Mouse (Mus musculus) forebrain, embryonic 16.5 days (tissue): ENCODE measurements around the gene Mnd1. TPM values are rescaled to one million over a fixed set of nuclear protein-coding genes. Genes with fewer than 3 reads are reported as not detected.

Experiments
- ATAC-seq: fragments of 200-750 bp; cut with Nextera tagmentation; 2 replicates; pipeline ENCODE4 v1.8.0; 2017; ENCODE audit warnings: mild to moderate bottlenecking, moderate library complexity
- H3K27ac ChIP-seq: fragments of 300-500 bp; sonication (generic); 2 replicates; pipeline ENCODE4 v1.5.1; 2014; ENCODE audit warnings: low read length, control low read depth
- H3K27me3 ChIP-seq: fragments of 300-500 bp; sonication (generic); replicated peaks from 2 replicates; pipeline ENCODE4 v1.6.1; 2014; ENCODE audit warnings: low read length; ENCODE audit not compliant: control insufficient read depth, insufficient read depth
- H3K36me3 ChIP-seq: fragments of 300-500 bp; sonication (generic); 2 replicates; pipeline ENCODE4 v1.6.1; 2014; ENCODE audit not compliant: control insufficient read depth, insufficient read depth
- H3K4me1 ChIP-seq: fragments of 300-500 bp; sonication (generic); replicated peaks from 2 replicates; pipeline ENCODE4 v1.6.1; 2014; ENCODE audit warnings: low read length; ENCODE audit not compliant: control insufficient read depth, insufficient read depth
- H3K4me2 ChIP-seq: fragments of 300-500 bp; sonication (generic); 2 replicates; pipeline ENCODE4 v1.6.1; 2014; ENCODE audit warnings: mild to moderate bottlenecking, low read length, control low read depth
- H3K4me3 ChIP-seq: fragments of 300-500 bp; sonication (generic); replicated peaks from 2 replicates; pipeline ENCODE4 v1.5.1; 2014; ENCODE audit warnings: mild to moderate bottlenecking, low read length, control low read depth
- H3K9ac ChIP-seq: fragments of 300-500 bp; sonication (generic); replicated peaks from 2 replicates; pipeline ENCODE4 v1.6.1; 2014; ENCODE audit warnings: low read depth, low read length, control low read depth
- H3K9me3 ChIP-seq: fragments of 300-500 bp; sonication (generic); 2 replicates; pipeline ENCODE4 v1.6.1; 2016; ENCODE audit warnings: low read length; ENCODE audit not compliant: control insufficient read depth
- WGBS: fragments of 180-500 bp; shearing (Covaris S2); extraction: QIAGEN DNeasy Blood & Tissue Kit; methylation state at CpG from one replicate; pipeline ENCODE4 v1.1.7; 2014; 5-methylcytosine and 5-hydroxymethylcytosine counted together
- polyA plus RNA-seq: library from polyadenylated mRNA; unstranded; fragments of >200 nt; fragmentation: Nextera tagmentation; extraction: Ambion mirVana; gene quantifications from 2 replicates; pipeline ENCODE4 v1.2.1, GENCODE M21; 2015

The Mnd1 gene
- polyA plus RNA-seq, 1 experiment from 2014 or later = 3.2 TPM

GRCm38 (mm10) chr3:84085429-84085828, 70.2 kb downstream of the Mnd1 start:
- WGBS = 64% methylated on average over 9 of the region's 9 CpGs
- Histone ChIP-seq H3K9ac (no peak overlapping the region), H3K4me2 (no peak overlapping the region), H3K9me3 (0 out of 2 replicates have a peak, but pooled peaks cover 3% of the 10 kb centered on the region), H3K27me3 (no peaks in the 10 kb centered on the region), H3K4me3 (no peak overlapping the region), H3K36me3 (no peaks in the 10 kb centered on the region), H3K27ac (no peak overlapping the region), H3K4me1 (no peaks in the 10 kb centered on the region)
- ATAC-seq = no peak

- Histone ChIP-seq H3K4me2 (no peak overlapping the region), H3K4me3 (no peak overlapping the region), H3K9me3 (0 out of 2 replicates have a peak, but pooled peaks cover 3% of the 10 kb centered on the region), H3K27ac (no peak overlapping the region), H3K4me1 (no peaks in the 10 kb centered on the region), H3K9ac (no peak overlapping the region), H3K27me3 (no peaks in the 10 kb centered on the region), H3K36me3 (no peaks in the 10 kb centered on the region)
- ATAC-seq = no peak
- 90% methylated on average over 4 of the region's 4 CpGs for WGBS
Observed at GRCm38 (mm10) chr3:84081208-84081722, 74.3 kb downstream of the Mnd1 start.

- 79% methylated on average over 7 of the region's 7 CpGs for WGBS
- ATAC-seq = no peak
- Histone ChIP-seq H3K9me3 (0 out of 2 replicates have a peak, but pooled peaks cover 3% of the 10 kb centered on the region), H3K4me2 (no peak overlapping the region), H3K36me3 (no peaks in the 10 kb centered on the region), H3K27me3 (no peaks in the 10 kb centered on the region), H3K4me3 (no peak overlapping the region), H3K9ac (no peak overlapping the region), H3K4me1 (no peaks in the 10 kb centered on the region), H3K27ac (no peak overlapping the region)
Observed at GRCm38 (mm10) chr3:84080074-84080473, 75.5 kb downstream of the Mnd1 start.

GRCm38 (mm10) chr3:84077505-84077904, 78.1 kb downstream of the Mnd1 start:
- no peak overlapping the region for H3K4me2 ChIP-seq
- H3K36me3 ChIP-seq = no peaks in the 10 kb centered on the region
- 90% methylated on average over 4 of the region's 4 CpGs for WGBS
- no peak overlapping the region for H3K9ac ChIP-seq
- no peaks in the 10 kb centered on the region for H3K4me1 ChIP-seq
- H3K9me3 ChIP-seq = 0 out of 2 replicates have a peak, but pooled peaks cover 3% of the 10 kb centered on the region
- no peak overlapping the region for H3K27ac ChIP-seq
- no peak overlapping the region for H3K4me3 ChIP-seq
- ATAC-seq = no peak
- no peaks in the 10 kb centered on the region for H3K27me3 ChIP-seq

- no peak overlapping the region for H3K4me2 ChIP-seq
- no peak overlapping the region for H3K9ac ChIP-seq
- WGBS = 81% methylated on average over 13 of the region's 13 CpGs
- no peak overlapping the region for H3K4me3 ChIP-seq
- no peak overlapping the region for H3K27ac ChIP-seq
- H3K36me3 ChIP-seq = no peaks in the 10 kb centered on the region
- no peaks in the 10 kb centered on the region for H3K27me3 ChIP-seq
- ATAC-seq = no peak
- no peaks in the 10 kb centered on the region for H3K9me3 ChIP-seq
- H3K4me1 ChIP-seq = no peaks in the 10 kb centered on the region
Observed at GRCm38 (mm10) chr3:84076543-84077332, 78.8 kb downstream of the Mnd1 start.

- 85% methylated on average over 4 of the region's 4 CpGs for WGBS
- no peak overlapping the region for H3K9ac ChIP-seq
- H3K4me1 ChIP-seq = no peaks in the 10 kb centered on the region
- no peak overlapping the region for H3K27ac ChIP-seq
- H3K36me3 ChIP-seq = no peaks in the 10 kb centered on the region
- H3K9me3 ChIP-seq = no peaks in the 10 kb centered on the region
- no peak overlapping the region for H3K4me2 ChIP-seq
- H3K27me3 ChIP-seq = no peaks in the 10 kb centered on the region
- no peak for ATAC-seq
- H3K4me3 ChIP-seq = no peak overlapping the region
Observed at GRCm38 (mm10) chr3:84075516-84075915, 80.1 kb downstream of the Mnd1 start.

GRCm38 (mm10) chr3:84074777-84075176, 80.8 kb downstream of the Mnd1 start:
- 83% methylated on average over 2 of the region's 2 CpGs for WGBS
- Histone ChIP-seq H3K4me3 (no peak overlapping the region), H3K4me2 (no peak overlapping the region), H3K27ac (no peak overlapping the region), H3K9ac (no peak overlapping the region), H3K9me3 (no peaks in the 10 kb centered on the region), H3K27me3 (no peaks in the 10 kb centered on the region), H3K4me1 (no peaks in the 10 kb centered on the region), H3K36me3 (no peaks in the 10 kb centered on the region)
- no peak for ATAC-seq

GRCm38 (mm10) chr3:84071641-84072040, 83.9 kb downstream of the Mnd1 start:
- H3K27me3 ChIP-seq = no peaks in the 10 kb centered on the region
- no peaks in the 10 kb centered on the region for H3K9me3 ChIP-seq
- no peak overlapping the region for H3K9ac ChIP-seq
- 15% methylated on average over 2 of the region's 2 CpGs for whole genome bisulfite sequencing
- H3K4me2 ChIP-seq = no peak overlapping the region
- no peak for ATAC-seq
- no peak overlapping the region for H3K27ac ChIP-seq
- H3K4me3 ChIP-seq = no peak overlapping the region
- H3K4me1 ChIP-seq = no peaks in the 10 kb centered on the region
- H3K36me3 ChIP-seq = no peaks in the 10 kb centered on the region

- whole genome bisulfite sequencing = 94% methylated on average over 8 of the region's 8 CpGs
- no peak for ATAC-seq
- Histone ChIP-seq H3K9me3 (no peaks in the 10 kb centered on the region), H3K4me2 (no peak overlapping the region), H3K9ac (no peak overlapping the region), H3K27ac (no peak overlapping the region), H3K4me1 (no peaks in the 10 kb centered on the region), H3K36me3 (no peaks in the 10 kb centered on the region), H3K27me3 (no peaks in the 10 kb centered on the region), H3K4me3 (no peak overlapping the region)
Observed at GRCm38 (mm10) chr3:84070811-84071210, 84.8 kb downstream of the Mnd1 start.
